In genomic region chr7:68054956-68055355, GRCm38 (mm10) we compare ENCODE assay signal across 11 mouse cellular contexts.
A peak's percentile ranks its signal among the peaks of the same experiment; 100 is the strongest.
DNase-seq lines count a peak whose midpoint lies in the region; TF ChIP-seq lines count a peak whose summit lies in the region.
"Had no signal": no experiment of that assay in that cellular context is flagged by ENCODE, and none has a peak within 500 bp of the region (broad histone marks: within the 10 kb centered on the region; RNA-seq: fewer than 3 reads in every experiment).

No protein-coding gene starts in this region.

- H3K4me3 ChIP-seq in layer of hippocampus, adult 2 months, result no peak overlapping the region
- H3K4me3 ChIP-seq: heart, embryonic 13.5 days; limb, embryonic 12.5 days; neural tube, embryonic 12.5 days had no signal

- TF ChIP-seq CTCF in layer of hippocampus, adult 2 months (conservative IDR thresholded peaks at IDR 0.05), result peak; percentile 55

- DNase-seq in adrenal gland, postnatal 25 days, result peak; percentile 31
- DNase-seq in adrenal gland, adult 2 months, result no peak
- no peak for DNase-seq in layer of hippocampus, adult 2 months (ENCODE audit: low spot score in 2 of 2)
- DNase-seq in layer of hippocampus, adult 9-11 months, result no peak
- DNase-seq in fibroblast of lung, adult 2 months (ENCODE audit: low read depth), result peak; percentile 51
- DNase-seq in skeletal muscle tissue, adult 2 months (ENCODE audit: low read depth, low spot score), result peak; percentile 16
- DNase-seq in spleen, postnatal 4 days (ENCODE audit: low spot score in 2 of 2), result no peak
- no peak for DNase-seq in ovary, postnatal 10 days (ENCODE audit: low spot score)

- no peak overlapping the region for H3K27ac ChIP-seq in layer of hippocampus, adult 2 months
- H3K27ac ChIP-seq: heart, embryonic 13.5 days; limb, embryonic 12.5 days; neural tube, embryonic 12.5 days had no signal

Comparison
In these comparisons a context has a peak if more than half of its experiments do, and no peak if none do; other contexts are left out.
1. DNase-seq: peak in adrenal gland, postnatal 25 days (single experiment), fibroblast of lung, adult 2 months (single experiment) and skeletal muscle tissue, adult 2 months (single experiment); none in adrenal gland, adult 2 months (single experiment), layer of hippocampus, adult 2 months (0 of 2), layer of hippocampus, adult 9-11 months (single experiment), spleen, postnatal 4 days (0 of 2) and ovary, postnatal 10 days (single experiment).